Mouse (Mus musculus) kidney, adult 11 months (tissue): ENCODE data around the gene Palmd.

ENCODE experiments used
- DNase-seq: peaks from one replicate; pipeline ENCODE4 v3.0.0; 2022

Palmd gene

DNA sequence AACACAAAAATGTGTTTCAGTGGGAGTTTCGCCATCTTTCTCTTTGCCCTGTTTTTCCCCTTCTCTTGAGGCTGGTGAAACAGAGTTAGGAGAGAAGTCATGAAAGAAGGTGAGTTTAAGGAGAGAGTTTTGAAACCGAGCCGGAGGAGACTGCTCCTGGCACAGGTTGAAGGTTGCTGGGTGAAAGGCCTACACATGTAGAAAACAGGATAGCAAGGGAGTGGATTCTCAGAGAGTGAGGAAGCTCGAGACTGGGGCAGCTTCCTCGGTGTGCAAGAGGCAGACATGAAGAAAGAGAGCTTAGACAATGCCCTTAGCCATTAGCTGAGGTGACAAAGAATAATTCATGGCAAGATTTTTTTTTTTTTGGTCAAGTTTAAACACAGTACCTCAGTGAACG lies 15.4 kb downstream of the Palmd start:
- DNase-seq: no peak

DNA sequence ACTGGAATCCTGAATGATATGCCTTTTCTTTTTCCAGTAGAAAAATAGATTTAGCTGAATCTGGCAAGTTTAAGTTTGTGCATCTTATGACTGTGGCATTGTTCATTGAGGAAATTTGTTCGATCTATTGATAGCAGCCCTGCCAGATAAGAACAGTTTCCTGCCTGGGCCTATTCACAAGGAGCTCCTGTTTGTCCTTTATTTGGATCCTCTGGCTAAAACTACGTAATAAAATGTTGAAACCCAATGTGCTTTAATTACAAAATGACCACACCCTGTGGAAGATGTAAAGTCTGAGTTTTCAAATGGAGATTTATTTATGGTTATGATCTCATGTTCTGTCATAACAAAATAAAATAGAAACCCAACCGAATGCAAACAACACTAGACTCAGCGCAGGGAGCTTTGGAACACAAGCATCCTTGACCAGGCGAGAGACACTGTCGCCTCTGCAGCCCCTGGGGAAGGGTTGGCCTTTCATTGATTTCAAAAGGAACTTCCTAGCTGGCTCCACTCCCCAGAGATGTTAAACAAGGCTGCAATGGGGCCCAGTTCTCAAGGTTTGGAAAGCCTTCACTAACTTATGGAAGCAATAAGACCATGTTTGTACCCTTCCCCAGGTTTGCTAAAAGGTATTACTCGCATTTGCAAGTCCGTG lies 16.4 kb downstream of the Palmd start:
- DNase-seq: no peak

DNA sequence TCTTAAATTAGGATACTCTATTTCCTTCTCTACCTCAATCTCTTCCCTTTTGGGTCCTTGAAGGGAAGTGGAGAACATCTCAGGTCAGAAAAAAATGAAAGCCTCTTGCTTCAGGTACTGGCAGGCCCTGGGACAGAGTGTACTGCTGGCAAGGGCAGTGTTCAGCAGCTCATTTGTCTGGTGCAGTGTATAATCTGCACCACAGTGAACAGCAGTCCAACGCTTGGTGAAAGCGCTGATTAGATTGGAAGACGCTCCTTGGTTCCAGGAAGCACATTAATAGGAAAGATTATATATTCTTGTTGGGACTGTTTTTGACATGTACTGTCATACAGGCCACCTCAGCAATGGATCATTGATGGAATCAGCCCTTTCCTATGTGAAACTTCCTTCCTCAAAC lies 17.3 kb downstream of the Palmd start:
- DNase-seq: no peak

DNA sequence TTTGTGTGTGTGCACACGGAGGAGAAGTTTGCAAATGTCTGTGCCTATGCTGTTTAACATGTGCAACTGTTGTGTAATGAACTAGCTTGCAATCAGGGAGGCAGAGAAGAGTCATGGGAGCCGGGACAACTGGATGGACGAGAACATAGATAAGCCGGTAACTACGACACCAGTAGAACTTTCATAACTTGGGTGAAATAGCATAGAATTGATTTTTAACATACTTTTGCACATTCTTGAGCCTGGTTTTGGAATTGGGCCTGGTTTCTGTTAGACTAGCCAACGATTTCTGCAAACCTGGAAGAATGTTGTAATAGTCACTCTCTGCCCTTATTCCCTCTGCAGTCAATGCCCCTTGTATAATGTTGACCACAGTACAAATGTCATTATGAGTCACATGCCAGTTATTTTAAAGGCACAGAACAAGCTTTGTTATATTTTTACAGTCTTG lies 18.1 kb downstream of the Palmd start:
- no peak for DNase-seq

DNA sequence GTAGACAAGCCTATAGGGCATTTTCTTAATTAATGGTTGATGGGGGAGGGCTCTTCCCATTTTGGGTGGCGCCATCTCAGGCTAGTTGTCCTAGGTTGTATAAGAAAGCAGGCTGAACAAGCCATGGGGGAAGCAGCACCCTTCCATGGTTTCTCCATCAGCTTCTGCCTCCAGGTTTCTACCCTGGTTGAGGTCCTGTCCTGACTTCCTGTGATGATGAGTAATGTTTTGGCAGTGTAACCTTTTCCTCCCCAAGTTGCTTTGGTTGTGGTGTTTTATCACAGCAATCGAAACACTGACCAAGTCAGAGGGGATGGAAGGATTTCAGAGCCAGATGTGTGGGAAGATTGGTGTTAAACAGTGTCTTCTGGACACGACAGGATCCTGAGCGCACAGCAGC lies 22.3 kb downstream of the Palmd start:
- DNase-seq: no peak

DNA sequence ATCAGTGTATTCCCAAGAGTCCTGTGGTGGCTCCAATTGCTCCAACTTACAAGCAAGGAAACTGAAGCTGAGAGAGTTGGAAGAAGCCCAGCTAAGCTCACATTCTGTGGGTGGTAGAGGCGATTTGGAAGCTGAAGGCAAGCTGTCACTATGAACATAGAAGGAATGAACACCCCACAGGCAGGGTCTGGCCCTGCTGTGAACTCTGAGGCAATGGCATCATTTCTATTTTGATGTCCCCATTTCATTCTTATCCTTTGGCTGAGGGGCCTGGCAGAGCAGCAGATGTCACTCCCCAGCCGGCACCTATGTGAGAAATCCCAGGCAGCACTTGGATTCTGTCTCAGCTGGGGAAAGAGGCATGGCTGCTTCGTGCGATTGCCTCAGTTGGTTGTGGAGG lies 25.4 kb downstream of the Palmd start:
- no peak for DNase-seq

DNA sequence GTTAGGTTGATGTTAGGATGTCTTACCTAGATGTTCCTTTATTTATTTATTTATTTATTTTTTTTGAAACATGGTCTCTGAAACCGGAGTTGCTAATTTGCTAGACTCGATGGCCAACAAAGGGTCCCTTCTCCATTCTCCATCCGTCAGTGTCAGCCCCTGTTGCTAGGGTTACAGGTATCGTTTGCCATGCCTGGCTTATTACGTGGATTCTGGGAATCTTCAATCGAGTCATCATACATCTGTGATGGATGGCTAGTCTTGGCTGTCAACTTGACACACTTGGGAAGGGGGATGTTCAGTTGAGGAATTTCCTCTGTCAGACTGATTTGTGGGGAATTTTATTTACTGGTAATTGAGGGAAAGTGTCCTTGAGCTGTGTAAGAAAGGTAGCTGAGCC lies 26.0 kb downstream of the Palmd start:
- no peak for DNase-seq

DNA sequence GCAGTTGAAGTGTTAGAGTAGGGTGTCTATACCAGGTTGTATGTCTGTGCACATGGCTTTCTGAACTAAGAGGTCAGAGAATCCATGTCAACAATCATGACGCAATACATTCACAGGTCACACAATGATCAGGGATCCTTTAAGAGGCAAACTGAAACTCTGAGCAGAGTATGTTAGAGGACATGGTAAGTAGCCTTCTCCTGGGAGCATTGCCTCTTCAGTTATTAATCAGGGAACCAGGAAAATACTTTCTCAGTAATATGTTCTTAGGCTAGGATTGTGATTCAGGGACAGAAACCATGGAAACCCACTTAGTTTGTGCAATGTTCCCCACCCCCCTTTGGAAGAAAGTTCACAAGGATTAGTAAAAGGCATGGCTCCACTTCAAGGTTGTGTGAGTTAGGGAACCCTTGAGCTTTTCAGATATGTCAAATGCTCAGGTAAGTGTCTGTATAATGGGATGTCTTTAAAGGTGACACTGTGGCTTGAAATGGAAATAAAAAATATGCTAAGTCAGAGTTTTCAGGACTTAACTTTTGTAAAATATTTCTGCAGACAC lies 27.1 kb downstream of the Palmd start:
- DNase-seq: no peak

DNA sequence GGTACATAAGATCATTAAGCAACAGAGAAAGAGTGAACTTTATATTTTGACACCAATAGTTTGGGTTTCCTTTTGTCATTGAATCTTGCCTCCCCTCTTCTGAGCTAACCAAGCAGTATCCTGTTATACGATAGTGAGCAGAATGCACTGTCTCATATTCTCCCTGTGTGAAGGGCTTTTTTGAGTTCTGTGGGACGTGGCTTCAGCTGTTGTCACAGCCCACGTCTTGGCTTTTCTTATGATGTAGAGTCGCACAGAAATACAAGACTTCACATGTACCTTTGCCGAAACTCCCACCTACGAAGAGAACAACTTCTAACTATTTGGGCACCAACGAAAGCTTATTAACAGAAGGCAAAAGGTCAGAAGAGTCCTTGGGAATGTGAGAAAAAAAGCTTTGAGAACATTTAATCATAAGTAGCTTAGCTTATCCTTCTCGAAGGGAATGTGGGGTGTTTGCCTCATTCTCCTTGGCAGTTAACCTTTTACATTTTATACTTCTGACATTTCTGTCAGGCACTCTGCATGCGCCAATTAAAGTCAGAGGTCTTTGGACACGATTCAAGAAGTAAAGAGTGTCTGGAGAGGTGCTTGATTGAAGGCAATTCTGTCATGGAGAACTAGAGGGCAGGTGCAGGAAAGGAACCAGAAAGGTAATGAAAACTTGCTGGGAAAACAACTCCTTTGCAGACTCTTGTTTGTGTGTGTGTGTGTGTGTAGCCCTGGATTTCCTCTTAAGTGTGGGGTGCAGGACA lies 27.8 kb downstream of the Palmd start:
- no peak for DNase-seq

DNA sequence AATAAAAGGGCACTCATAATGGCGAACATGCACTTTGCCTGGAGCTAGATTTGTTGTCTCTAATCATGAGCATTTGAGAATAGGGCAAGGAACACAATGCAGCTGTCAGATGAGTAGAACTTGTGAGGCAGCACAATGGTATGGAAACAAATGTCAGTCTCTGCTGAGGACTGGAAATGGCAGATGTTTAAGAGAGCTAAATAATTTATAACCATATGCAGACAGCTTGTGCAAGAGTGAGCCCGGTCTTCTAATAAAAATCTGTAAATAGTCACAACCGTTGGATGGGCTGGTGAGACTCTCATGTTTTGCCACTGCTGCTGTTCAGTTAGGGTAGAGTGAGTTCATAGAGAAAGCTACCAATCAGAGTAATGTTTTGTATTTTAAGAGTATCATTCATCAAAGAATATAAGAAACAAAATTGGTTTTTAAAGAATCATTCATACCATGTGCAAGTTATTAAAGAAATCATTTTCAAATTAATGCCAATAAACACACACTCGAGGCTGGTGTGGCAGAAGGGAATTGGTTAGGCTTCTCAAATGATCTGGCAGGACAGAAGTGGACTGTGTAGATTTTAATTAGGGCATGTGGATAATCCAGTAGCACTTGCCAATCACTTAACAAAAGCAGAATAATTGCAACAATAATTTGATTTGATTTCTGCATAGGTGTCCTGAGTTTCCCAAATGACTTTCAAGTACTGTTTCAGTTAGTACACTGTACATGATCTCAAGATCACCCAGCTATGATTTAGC lies 31.7 kb downstream of the Palmd start:
- DNase-seq: no peak

DNA sequence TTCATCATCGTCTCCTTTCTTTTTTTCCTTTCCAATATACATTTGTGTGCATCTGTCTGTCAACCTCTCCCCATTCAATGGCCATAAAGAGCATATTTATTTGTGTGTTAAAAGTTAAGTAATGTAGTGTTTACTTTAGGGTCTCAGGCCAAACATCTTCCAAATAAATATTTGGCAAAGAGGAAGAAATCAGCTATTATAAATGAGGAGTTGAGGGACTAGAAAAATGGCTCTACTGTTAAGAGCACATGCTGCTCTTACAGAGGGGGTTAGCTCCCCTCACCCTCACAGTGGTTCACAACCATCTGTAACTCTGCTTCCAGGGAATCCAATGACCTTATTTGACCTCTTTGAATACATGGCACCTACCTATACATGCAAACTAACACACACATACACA lies 35.6 kb downstream of the Palmd start:
- no peak for DNase-seq

DNA sequence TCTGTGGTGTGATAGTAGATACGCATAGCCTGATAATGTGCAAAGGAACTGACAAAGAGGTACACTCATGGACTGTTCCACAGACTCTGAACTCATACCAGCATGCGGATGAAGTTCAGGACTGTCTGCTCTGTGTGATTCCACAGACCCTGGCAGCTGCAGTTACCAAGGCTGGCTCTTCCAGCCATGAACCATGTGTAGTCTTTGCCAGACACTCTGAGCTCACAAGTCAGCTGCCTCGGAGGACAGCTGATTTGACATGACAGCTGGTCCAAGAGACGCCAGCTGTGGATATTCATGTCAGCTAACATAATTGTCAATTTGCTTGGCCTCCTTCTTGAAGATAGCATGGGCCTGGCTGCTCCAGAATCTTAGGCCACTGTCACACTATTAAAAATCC lies 39.8 kb downstream of the Palmd start:
- DNase-seq: no peak

DNA sequence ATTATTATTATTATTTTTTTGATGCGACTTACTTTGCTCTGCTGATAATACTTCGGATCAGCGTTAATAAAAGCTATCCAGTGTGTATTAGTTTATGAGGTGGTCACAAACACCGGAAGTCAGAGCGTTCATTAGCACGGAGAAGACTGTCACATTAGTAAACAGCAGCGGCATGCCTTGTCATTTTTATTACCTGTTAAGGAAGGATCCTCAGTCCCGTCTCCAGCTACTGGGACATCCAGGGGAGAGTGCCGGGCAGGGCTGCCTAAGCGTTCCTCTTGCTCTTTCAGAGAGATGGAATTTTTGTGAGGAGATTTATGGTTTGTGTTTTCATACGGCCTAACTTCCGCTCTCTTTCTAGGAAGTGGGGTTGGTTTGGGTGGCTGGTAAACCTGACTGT lies 45.7 kb downstream of the Palmd start:
- no peak for DNase-seq

DNA sequence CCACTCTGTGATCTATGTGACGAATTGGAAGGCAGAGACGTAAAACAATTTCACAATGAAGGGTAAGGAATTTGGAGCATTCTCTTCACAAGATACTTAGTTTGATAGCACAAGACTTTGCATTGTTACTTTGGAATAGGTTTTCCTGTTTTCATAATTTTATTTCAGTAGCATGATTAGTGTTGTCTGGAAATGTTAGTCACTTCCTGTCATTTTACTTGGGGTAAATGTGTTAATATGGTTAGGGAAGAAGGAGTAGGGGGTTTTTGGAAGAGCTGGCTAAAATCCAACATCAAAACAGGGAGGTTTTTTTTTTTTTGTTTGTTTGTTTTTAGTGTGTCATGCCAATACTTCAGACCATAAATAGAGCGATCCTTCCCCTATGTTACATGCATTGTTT lies 47.3 kb downstream of the Palmd start:
- no peak for DNase-seq

DNA sequence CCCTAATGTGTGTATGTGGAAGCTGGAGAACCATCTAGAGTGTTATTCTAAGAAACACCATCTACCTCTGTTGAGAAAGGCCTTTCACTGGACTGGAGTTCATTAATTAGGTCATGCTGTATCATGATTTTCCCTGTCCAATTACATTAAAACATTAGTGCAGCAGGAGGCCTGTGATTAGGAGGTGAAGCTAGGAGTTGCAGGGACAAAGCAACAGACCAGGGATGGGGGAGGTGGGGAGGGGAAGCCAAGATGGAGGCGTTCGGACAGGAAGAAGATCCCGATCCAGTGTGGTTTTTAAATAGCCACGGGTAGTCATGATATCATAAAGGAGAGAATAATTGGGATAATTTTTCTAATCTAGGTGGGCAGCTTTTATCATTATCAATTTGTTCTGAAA lies 51.8 kb downstream of the Palmd start:
- no peak for DNase-seq

DNA sequence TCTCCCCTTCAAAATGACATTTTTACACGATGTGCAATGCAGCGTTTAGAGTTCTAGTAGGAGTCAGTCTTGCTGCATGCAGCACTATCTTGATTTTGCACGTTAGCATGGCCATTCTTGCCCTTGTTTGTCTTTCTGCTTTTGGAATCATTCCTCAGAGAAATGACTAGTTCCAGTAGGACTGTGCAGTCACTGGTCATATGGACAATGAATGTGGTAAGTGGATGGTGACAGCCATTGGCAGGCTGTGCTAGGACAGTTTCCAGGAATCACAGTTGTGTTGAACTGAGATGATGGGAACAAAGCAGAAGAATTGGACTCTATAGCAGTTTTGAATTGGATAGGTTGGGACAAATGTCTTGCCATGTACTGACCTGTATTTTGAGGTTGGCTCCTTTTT lies 53.9 kb downstream of the Palmd start:
- DNase-seq: no peak

DNA sequence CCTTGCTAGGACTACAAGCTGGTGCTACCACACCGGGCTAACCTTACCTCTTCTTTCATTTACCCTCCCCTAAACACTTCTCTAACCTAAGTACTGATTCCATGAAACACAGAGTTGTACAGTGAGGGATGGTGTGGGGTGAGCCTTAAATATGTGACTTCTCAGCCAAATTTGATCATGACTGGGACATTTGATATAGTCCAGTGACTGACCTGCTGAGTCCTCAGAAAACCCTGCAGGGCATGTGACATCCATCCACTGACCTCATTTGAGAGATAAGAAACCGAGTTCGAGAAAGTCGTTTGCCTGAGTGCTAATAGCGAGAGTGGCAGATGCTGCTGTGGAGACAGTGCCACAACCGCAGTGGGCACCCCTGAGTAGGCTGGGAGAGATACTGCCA lies 54.4 kb downstream of the Palmd start:
- DNase-seq: no peak

DNA sequence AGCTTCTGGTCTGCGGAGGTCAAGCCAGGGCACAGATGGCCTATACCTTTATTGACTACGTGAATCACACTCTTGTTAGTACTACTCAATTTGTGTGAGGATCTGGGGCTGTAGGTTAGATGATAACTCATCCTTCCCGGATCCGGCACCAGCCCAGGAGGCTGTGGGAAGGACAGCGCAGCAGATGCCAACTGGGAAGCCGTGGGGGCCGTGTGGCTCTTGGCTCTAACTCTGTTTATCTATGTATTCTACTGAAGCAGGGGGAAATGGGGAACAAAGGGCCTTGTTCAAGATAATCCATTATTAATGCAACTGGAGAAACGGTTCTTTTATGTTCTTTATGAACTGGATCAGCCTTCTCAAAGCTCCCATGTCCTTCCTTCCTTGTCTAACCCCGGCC lies 62.2 kb downstream of the Palmd start:
- no peak for DNase-seq

DNA sequence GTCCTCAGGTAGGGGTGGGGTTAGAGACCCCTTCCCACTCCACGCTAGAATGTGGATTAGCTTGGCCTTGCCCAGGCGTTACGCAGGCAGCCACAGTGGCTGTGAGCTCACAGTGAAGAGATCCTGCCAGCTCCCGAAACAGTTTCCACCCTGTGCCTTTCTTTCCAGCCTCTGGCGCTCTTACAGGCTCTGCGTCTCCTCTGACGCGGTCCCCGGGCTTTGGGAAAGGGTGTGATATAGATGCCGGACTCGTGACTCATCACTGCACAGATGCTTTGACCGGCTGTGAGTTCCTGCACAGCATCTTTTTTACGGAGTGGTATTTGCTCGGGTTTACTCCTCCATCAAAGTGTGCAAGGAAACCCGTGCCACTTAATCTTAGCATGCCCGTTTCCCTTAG lies 62.9 kb downstream of the Palmd start:
- no peak for DNase-seq

DNA sequence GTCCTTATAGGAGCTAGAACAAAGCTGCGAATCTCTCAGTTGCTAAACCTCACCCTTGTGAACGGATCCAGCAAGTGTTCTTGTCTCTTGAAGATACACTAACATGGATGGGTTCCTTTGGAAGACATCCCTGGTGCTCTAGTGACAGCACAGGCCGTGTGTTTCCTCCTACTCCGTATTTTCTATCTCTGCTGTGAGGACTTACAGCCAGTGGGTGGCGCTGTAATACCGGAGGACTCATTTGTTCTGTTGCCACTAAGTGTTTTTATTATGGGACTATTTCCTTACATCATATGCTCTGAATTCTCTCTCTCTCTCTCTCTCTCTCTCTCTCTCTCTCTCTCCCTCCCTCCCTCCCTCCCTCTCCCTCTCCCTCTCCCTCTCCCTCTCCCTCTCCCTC lies 64.6 kb downstream of the Palmd start:
- DNase-seq: no peak

DNA sequence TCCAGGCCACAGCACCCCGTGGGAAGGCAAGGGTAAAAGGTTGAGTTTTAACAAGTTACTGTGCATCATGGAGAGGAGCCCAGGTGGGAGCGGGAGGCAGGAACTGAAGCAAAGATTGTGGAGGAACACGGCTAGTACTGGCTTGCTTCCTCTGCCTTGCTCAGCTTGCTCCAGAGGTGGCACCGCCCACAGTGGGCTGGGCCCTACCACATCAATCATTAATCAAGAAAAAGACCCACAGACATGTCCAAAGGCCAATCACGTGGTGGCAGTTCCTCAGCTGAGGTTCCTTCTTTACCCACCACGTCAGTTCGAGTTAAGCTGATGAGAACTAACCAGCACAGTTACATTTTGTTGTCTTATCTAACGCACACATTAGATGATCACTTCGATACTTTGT lies 75.9 kb downstream of the Palmd start:
- DNase-seq: peak; percentile 92

DNA sequence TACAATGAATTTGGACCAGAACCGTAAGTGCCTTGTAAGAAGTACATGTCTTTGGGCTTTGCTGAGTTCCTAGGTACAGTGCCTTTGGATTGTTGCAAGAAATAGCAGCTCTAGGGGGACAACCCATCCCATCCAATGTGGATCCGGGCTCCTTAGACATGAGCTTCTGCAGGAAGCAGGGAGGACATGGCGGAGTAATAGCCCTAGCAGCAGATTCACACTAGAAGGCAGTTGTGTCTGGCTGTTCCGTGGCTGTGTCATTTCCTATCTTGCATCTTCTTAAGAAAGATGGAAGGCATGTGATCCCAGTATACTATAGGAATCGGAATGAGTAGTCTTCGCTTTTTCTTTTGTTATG lies 76.6 kb downstream of the Palmd start:
- no peak for DNase-seq

DNA sequence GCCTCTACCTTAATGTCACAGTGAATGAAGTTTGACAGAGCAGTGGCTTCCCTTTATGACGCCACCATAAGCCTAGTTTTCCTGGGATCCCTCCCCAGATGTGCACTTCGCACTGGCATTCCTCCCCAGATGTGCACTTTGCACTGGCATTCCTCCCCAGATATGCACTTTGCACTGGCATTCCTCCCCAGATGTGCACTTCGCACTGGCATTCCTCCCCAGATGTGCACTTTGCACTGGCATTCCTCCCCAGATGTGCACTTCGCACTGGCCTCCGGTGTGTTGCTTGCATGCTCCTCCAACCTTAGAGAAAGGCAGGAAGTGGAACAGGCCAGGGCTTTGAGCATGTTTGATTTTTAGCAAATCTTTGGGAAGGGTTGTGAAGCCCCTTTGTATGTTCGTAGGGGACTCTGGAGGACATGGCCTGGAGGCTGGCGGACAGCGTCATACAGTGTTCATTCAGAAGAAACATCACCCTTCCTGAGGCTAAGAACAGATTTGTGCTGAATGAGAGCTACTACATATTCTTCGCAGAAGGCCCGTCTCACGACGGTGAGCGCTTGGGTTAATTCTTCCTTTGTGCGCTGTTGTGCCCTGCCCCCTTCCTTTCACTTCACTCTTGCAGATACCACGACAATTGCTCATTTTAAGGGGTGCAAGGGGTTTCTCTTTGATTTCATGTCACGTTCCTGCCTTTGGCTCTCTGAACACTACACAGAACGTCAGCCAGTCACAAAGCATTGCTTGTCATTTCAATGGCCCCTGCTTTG lies 77.2 kb downstream of the Palmd start:
- peak; percentile 42 for DNase-seq
